Mouse (Mus musculus) neural tube, embryonic 11.5 days (tissue): Measurements from ENCODE around the gene Otol1. TPM values are rescaled to one million over a fixed set of nuclear protein-coding genes. Genes with fewer than 3 reads are reported as not detected.

Experiments
- ATAC-seq: fragments of 200-750 bp; cut with Nextera tagmentation; 2 replicates; pipeline ENCODE4 v1.8.0; 2017; ENCODE audit warnings: moderate number of reproducible peaks, mild to moderate bottlenecking, moderate TSS enrichment, moderate library complexity; ENCODE audit not compliant: insufficient read depth, low FRiP score, low TSS enrichment
- DNase-seq: peaks from one replicate; pipeline ENCODE4 v3.0.0-alpha.2; 2015; ENCODE audit warnings: low spot score
- H3K27ac ChIP-seq: fragments of 300-500 bp; sonication (generic); 2 replicates; pipeline ENCODE4 v1.5.1; 2014; ENCODE audit warnings: low read depth, mild to moderate bottlenecking, low read length
- H3K27me3 ChIP-seq: fragments of 300-500 bp; sonication (generic); 2 replicates; pipeline ENCODE4 v1.6.1; 2014; ENCODE audit warnings: mild to moderate bottlenecking, low read length, mixed read lengths; ENCODE audit not compliant: control insufficient read depth, insufficient read depth
- H3K36me3 ChIP-seq: fragments of 300-500 bp; sonication (generic); 2 replicates; pipeline ENCODE4 v1.6.1; 2014; ENCODE audit warnings: mild to moderate bottlenecking, low read length, moderate library complexity, mixed read lengths; ENCODE audit not compliant: control insufficient read depth, insufficient read depth
- H3K4me1 ChIP-seq: fragments of 300-500 bp; sonication (generic); 2 replicates; pipeline ENCODE4 v1.6.1; 2014; ENCODE audit warnings: low read length, mixed read lengths; ENCODE audit not compliant: control insufficient read depth, insufficient read depth
- H3K4me2 ChIP-seq: fragments of 300-500 bp; sonication (generic); 2 replicates; pipeline ENCODE4 v1.6.1; 2014; ENCODE audit warnings: low read depth, mild to moderate bottlenecking, moderate library complexity
- H3K4me3 ChIP-seq: fragments of 300-500 bp; sonication (generic); 2 replicates; pipeline ENCODE4 v1.5.1; 2014; ENCODE audit warnings: low read depth, low read length
- H3K9ac ChIP-seq: fragments of 300-500 bp; sonication (generic); 2 replicates; pipeline ENCODE4 v1.6.1; 2014; ENCODE audit warnings: mild to moderate bottlenecking, low read length
- H3K9me3 ChIP-seq: fragments of 300-500 bp; sonication (generic); 2 replicates; pipeline ENCODE4 v1.6.1; 2016; ENCODE audit warnings: low read length; ENCODE audit not compliant: control insufficient read depth
- WGBS: fragments of 180-500 bp; shearing (Covaris S2); extraction: QIAGEN DNeasy Blood & Tissue Kit; methylation state at CpG from one replicate; pipeline ENCODE4 v1.1.7; 2014; 5-methylcytosine and 5-hydroxymethylcytosine counted together
- polyA plus RNA-seq: library from polyadenylated mRNA; unstranded; fragments of >200 nt; fragmentation: Nextera tagmentation; extraction: Ambion mirVana; gene quantifications from 2 replicates; pipeline ENCODE4 v1.2.1, GENCODE M21; 2014

Gene Otol1
- polyA plus RNA-seq, 1 experiment from 2014 or later, result not detected

- Histone ChIP-seq H3K27ac (no peak overlapping the region), H3K4me3 (no peak overlapping the region), H3K9ac (no peak overlapping the region), H3K36me3 (no peaks in the 10 kb centered on the region), H3K9me3 (no peaks in the 10 kb centered on the region), H3K27me3 (no peaks in the 10 kb centered on the region), H3K4me2 (no peak overlapping the region), H3K4me1 (no peaks in the 10 kb centered on the region)
- DNase-seq, result no peak
- no peak for ATAC-seq
- WGBS, result 77% methylated on average over 4 of the region's 4 CpGs
Observed at GRCm38 (mm10) chr3:70012641-70013040, 5.2 kb downstream of the Otol1 start.

GRCm38 (mm10) chr3:70026605-70027004, 19.2 kb downstream of the Otol1 start:
- no peak for ATAC-seq

GRCm38 (mm10) chr3:70029260-70029659, 21.8 kb downstream of the Otol1 start:
- 88% methylated on average over 3 of the region's 3 CpGs for WGBS
- no peaks in the 10 kb centered on the region for H3K9me3 ChIP-seq
- no peak for DNase-seq
- H3K27ac ChIP-seq, result no peak overlapping the region
- ATAC-seq, result no peak
- no peak overlapping the region for H3K4me2 ChIP-seq
- no peaks in the 10 kb centered on the region for H3K4me1 ChIP-seq
- no peaks in the 10 kb centered on the region for H3K36me3 ChIP-seq
- H3K4me3 ChIP-seq, result no peak overlapping the region
- no peaks in the 10 kb centered on the region for H3K27me3 ChIP-seq
- no peak overlapping the region for H3K9ac ChIP-seq

More at GRCm38 (mm10) chr3:70026605-70027004, 19.2 kb downstream of the Otol1 start:
- Histone ChIP-seq H3K9ac (no peak overlapping the region), H3K4me1 (no peaks in the 10 kb centered on the region), H3K27ac (no peak overlapping the region), H3K36me3 (no peaks in the 10 kb centered on the region), H3K9me3 (no peaks in the 10 kb centered on the region), H3K4me3 (no peak overlapping the region), H3K4me2 (no peak overlapping the region), H3K27me3 (no peaks in the 10 kb centered on the region)
- DNase-seq, result no peak
- WGBS, result 80% methylated on average over 6 of the region's 6 CpGs

GRCm38 (mm10) chr3:70035593-70035992, 28.2 kb downstream of the Otol1 start:
- H3K36me3 ChIP-seq, result no peaks in the 10 kb centered on the region
- DNase-seq, result no peak
- H3K9ac ChIP-seq, result no peak overlapping the region
- 60% methylated on average over 4 of the region's 4 CpGs for WGBS
- H3K4me1 ChIP-seq, result no peaks in the 10 kb centered on the region
- H3K9me3 ChIP-seq, result no peaks in the 10 kb centered on the region
- H3K27ac ChIP-seq, result no peak overlapping the region
- H3K4me3 ChIP-seq, result no peak overlapping the region
- H3K27me3 ChIP-seq, result no peaks in the 10 kb centered on the region
- H3K4me2 ChIP-seq, result no peak overlapping the region
- no peak for ATAC-seq

Other genes with a start within 250 kb of the Otol1 start
- 0.31 and 0.73 TPM in 2 replicates for gene Sptssb, start 147.7 kb upstream of the Otol1 start, polyA plus RNA-seq